Mouse (Mus musculus) intestine, embryonic 14.5 days (tissue): ENCODE measurements around the gene Ctnnbip1. TPM values are rescaled to one million over a fixed set of nuclear protein-coding genes. Genes with fewer than 3 reads are reported as not detected.
A peak's percentile ranks its signal among the peaks of the same experiment; 100 is the strongest.

Experiments
- ATAC-seq: fragments of 200-750 bp; cut with Nextera tagmentation; replicated peaks from 2 replicates; pipeline ENCODE4 v1.8.0; 2017; ENCODE audit warnings: low read depth, moderate number of reproducible peaks, moderate TSS enrichment, moderate library complexity; ENCODE audit not compliant: low FRiP score, low TSS enrichment
- DNase-seq: peaks from one replicate; pipeline ENCODE4 v3.0.0-alpha.2; 2018; ENCODE audit warnings: low spot score
- H3K27ac ChIP-seq: fragments of 300-500 bp; sonication (generic); 2 replicates; pipeline ENCODE4 v1.5.1; 2014; ENCODE audit warnings: low read depth, mild to moderate bottlenecking, control low read depth
- H3K27me3 ChIP-seq: fragments of 300-500 bp; sonication (generic); replicated peaks from 2 replicates; pipeline ENCODE4 v1.6.1; 2014; ENCODE audit warnings: low read length, control low read depth; ENCODE audit not compliant: control insufficient read depth, insufficient read depth
- H3K36me3 ChIP-seq: fragments of 300-500 bp; sonication (generic); 2 replicates; pipeline ENCODE4 v1.6.1; 2014; ENCODE audit warnings: low read length, control low read depth; ENCODE audit not compliant: control insufficient read depth, insufficient read depth
- H3K4me1 ChIP-seq: fragments of 300-500 bp; sonication (generic); replicated peaks from 2 replicates; pipeline ENCODE4 v1.6.1; 2014; ENCODE audit warnings: low read length, control low read depth, mixed read lengths; ENCODE audit not compliant: control insufficient read depth, insufficient read depth
- H3K4me2 ChIP-seq: fragments of 300-500 bp; sonication (generic); 2 replicates; pipeline ENCODE4 v1.6.1; 2014; ENCODE audit warnings: low read length
- H3K4me3 ChIP-seq: fragments of 300-500 bp; sonication (generic); 2 replicates; pipeline ENCODE4 v1.5.1; 2014; ENCODE audit warnings: low read depth, low read length, control low read depth, mixed read lengths
- H3K9ac ChIP-seq: fragments of 300-500 bp; sonication (generic); 2 replicates; pipeline ENCODE4 v1.6.1; 2014; ENCODE audit warnings: mild to moderate bottlenecking, low read length
- H3K9me3 ChIP-seq: fragments of 300-500 bp; sonication (generic); 2 replicates; pipeline ENCODE4 v1.6.1; 2016; ENCODE audit warnings: low read length, control low read depth; ENCODE audit not compliant: control insufficient read depth
- WGBS: fragments of 180-500 bp; shearing (Covaris S2); extraction: QIAGEN DNeasy Blood & Tissue Kit; methylation state at CpG from one replicate; pipeline ENCODE4 v1.1.7; 2014; 5-methylcytosine and 5-hydroxymethylcytosine counted together
- polyA plus RNA-seq: library from polyadenylated mRNA; unstranded; fragments of >200 nt; fragmentation: Nextera tagmentation; extraction: Ambion mirVana; gene quantifications from 2 replicates; pipeline ENCODE4 v1.2.1, GENCODE M21; 2014

Ctnnbip1 gene
- polyA plus RNA-seq, 1 experiment from 2014 or later = 54.3 TPM

DNA sequence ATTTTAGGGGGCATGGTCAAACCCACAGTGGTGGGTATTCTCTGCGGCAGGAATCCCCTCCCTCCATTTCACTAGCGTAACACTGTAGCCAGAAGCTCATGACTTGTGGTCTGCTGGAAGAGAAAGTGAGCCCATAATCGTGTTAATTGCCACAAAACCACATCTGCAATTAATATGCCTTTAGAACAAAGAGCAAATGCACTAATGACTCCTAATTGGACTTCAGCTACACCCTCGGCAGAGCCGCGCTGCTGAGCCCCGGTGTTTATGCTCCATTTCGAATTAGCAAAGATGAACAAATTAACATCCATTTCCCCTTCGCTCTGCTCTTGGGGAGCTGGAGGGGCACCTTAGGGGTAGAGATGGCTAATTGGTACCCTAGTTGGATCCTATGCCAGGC is 58.0 kb downstream of the Ctnnbip1 start:
- ATAC-seq (no peak), DNase-seq (no peak)
- no peaks in the 10 kb centered on the region for H3K9me3 ChIP-seq
- H3K36me3 ChIP-seq = no peaks in the 10 kb centered on the region
- H3K9ac ChIP-seq = no peak overlapping the region
- no peak overlapping the region for H3K27ac ChIP-seq
- H3K27me3 ChIP-seq = no peaks in the 10 kb centered on the region
- H3K4me2 ChIP-seq = no peak overlapping the region
- peaks cover 10% of the 10 kb centered on the region; the same call in 1 of the 2 replicates for H3K4me1 ChIP-seq
- H3K4me3 ChIP-seq = no peak overlapping the region
- WGBS = 87% methylated on average over 9 of the region's 9 CpGs

GRCm38 (mm10) chr4:149576993-149577548 is 59.0 kb downstream of the Ctnnbip1 start:
- H3K4me2 ChIP-seq = no peak overlapping the region
- no peaks in the 10 kb centered on the region for H3K36me3 ChIP-seq
- ATAC-seq (no peak), DNase-seq (no peak)
- H3K4me1 ChIP-seq = peaks cover 2% of the 10 kb centered on the region; the same call in 1 of the 2 replicates
- 11% methylated on average over 4 of the region's 4 CpGs for WGBS
- H3K27me3 ChIP-seq = no peaks in the 10 kb centered on the region
- H3K9ac ChIP-seq = no peak overlapping the region
- H3K9me3 ChIP-seq = no peaks in the 10 kb centered on the region
- no peak overlapping the region for H3K27ac ChIP-seq
- H3K4me3 ChIP-seq = no peak overlapping the region

DNA sequence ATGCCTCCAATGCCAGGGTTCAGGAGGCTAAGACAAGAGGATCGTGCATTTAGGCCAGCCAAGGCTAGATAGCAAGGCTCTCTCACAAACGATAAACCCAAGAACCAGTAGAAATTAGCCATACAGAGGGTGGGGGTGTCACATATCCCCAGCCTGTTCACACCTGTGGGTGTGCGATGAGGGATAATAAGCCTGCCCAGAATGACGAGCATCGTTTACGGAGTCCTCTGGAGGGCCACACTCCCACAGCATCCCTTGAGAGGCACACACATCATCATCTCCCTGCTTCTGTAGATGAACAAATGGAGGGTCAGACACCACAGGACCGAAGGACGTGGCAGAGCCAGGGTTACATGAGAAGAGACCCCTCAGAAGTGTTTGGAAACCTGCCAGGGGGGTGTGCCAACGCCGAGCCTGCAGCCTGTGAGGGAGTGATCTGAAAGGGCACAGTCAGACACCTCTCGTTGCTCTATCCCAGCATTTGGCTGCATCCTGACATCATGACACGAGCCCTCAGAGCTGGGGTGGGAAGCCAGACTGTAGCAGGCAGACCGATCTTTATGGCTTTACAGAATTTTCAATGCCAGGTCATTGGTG is 60.1 kb downstream of the Ctnnbip1 start:
- H3K9ac ChIP-seq = no peak overlapping the region
- no peaks in the 10 kb centered on the region for H3K4me1 ChIP-seq
- 68% methylated on average over 13 of the region's 13 CpGs for WGBS
- ATAC-seq (no peak), DNase-seq (no peak)
- no peaks in the 10 kb centered on the region for H3K9me3 ChIP-seq
- no peaks in the 10 kb centered on the region for H3K27me3 ChIP-seq
- H3K4me2 ChIP-seq = no peak overlapping the region
- no peaks in the 10 kb centered on the region for H3K36me3 ChIP-seq
- H3K27ac ChIP-seq = no peak overlapping the region
- no peak overlapping the region for H3K4me3 ChIP-seq

GRCm38 (mm10) chr4:149578831-149579230 is 60.8 kb downstream of the Ctnnbip1 start:
- Histone ChIP-seq H3K27ac (no peak overlapping the region), H3K27me3 (no peaks in the 10 kb centered on the region), H3K4me3 (no peak overlapping the region), H3K4me1 (no peaks in the 10 kb centered on the region), H3K36me3 (no peaks in the 10 kb centered on the region), H3K9me3 (no peaks in the 10 kb centered on the region), H3K9ac (no peak overlapping the region), H3K4me2 (no peak overlapping the region)
- ATAC-seq (no peak), DNase-seq (no peak)
- 64% methylated on average over 7 of the region's 7 CpGs for WGBS

DNA sequence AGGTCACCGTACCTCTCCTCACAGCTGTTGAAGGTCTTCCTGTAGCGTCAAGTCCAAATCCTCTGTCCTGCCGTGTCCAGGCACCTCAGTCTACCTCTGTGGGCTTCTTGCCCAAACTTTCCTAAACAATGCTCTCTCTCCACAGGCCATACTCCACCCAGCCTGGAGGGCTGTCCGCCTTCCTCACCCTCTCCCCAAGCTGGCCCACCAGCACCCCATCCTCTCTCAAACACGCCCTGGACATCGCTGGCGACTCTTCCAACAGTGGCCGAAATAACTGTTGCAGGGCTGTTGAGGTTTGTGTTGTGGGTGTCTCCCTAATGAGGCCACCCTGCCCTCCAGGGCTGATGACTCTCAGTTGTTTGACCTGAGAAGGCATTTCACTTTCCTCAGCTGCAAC is 67.2 kb downstream of the Ctnnbip1 start:
- H3K4me1 ChIP-seq = peaks cover 9% of the 10 kb centered on the region; the same call in 1 of the 2 replicates
- no peaks in the 10 kb centered on the region for H3K9me3 ChIP-seq
- 76% methylated on average over 8 of the region's 8 CpGs for WGBS
- H3K4me3 ChIP-seq = no peak overlapping the region
- H3K4me2 ChIP-seq = no peak overlapping the region; the same call in 1 of the 2 replicates
- no peak for DNase-seq
- H3K36me3 ChIP-seq = no peaks in the 10 kb centered on the region
- peaks cover 37% of the 10 kb centered on the region for H3K27me3 ChIP-seq
- H3K27ac ChIP-seq = no peak overlapping the region
- ATAC-seq = no peak
- no peak overlapping the region for H3K9ac ChIP-seq

- peaks cover 9% of the 10 kb centered on the region; the same call in 1 of the 2 replicates for H3K4me1 ChIP-seq
- H3K27me3 ChIP-seq = peaks cover 37% of the 10 kb centered on the region
- H3K4me2 ChIP-seq = peak within 1 kb of the TSS; percentile 99
- WGBS = under 1% methylated on average over 64 of the region's 103 CpGs
- DNase-seq (peak; percentile 86), ATAC-seq (peak; percentile 75)
- H3K4me3 ChIP-seq = peak within 1 kb of the TSS; percentile 85
- H3K9ac ChIP-seq = peak within 1 kb of the TSS; percentile 78
- H3K9me3 ChIP-seq = no peaks in the 10 kb centered on the region
- H3K36me3 ChIP-seq = no peaks in the 10 kb centered on the region
- no peak within 1 kb of the TSS for H3K27ac ChIP-seq
Measured at GRCm38 (mm10) chr4:149586044-149586782, 68.2 kb downstream of the Ctnnbip1 start, which contains the start of gene Clstn1. Clstn1 (plus strand) TSS chr4:149586468.

GRCm38 (mm10) chr4:149586783-149587595 is 69.0 kb downstream of the Ctnnbip1 start:
- DNase-seq (peak; percentile 77), ATAC-seq (peak; percentile 55)
- peaks cover 9% of the 10 kb centered on the region; the same call in 1 of the 2 replicates for H3K4me1 ChIP-seq
- H3K27ac ChIP-seq = no peak overlapping the region
- under 1% methylated on average over 72 of the region's 72 CpGs for WGBS
- H3K4me2 ChIP-seq = peak overlapping the region; percentile 99
- peak overlapping the region; percentile 78 for H3K9ac ChIP-seq
- no peaks in the 10 kb centered on the region for H3K9me3 ChIP-seq
- H3K4me3 ChIP-seq = peak overlapping the region; percentile 85
- H3K36me3 ChIP-seq = no peaks in the 10 kb centered on the region
- peaks cover 37% of the 10 kb centered on the region for H3K27me3 ChIP-seq

DNA sequence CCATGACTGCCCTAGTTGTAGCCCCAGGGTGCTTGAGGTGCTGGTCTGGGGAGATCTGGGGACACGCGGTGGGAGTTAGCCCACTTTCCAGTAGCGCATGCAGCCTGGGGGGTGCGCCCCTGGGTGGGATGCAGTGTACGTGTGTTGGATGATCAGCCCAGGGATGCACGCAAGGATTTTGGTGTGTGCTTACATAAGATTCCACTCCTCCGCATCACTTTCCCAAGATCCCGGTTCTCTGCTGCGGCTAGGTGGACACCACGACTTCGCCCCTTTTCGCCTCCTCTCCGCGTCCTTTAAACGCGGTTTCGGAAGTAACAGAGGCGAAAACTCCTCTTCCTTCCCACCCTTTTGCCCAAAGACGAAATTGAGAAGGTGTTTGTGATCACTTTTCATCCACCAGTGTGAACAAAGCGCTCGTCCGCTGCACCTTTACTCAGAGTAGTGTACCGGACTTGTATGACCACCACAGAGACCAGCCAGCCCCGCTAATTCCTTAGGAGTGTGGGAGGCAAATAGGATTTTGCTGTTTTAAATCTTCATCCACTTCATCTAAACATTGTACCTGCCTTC is 69.6 kb downstream of the Ctnnbip1 start:
- 6% methylated on average over 24 of the region's 24 CpGs for WGBS
- Histone ChIP-seq H3K4me3 (peak overlapping the region; percentile 85), H3K27me3 (peaks cover 37% of the 10 kb centered on the region), H3K9ac (peak overlapping the region; percentile 78), H3K4me2 (peak overlapping the region; percentile 99), H3K27ac (no peak overlapping the region), H3K9me3 (no peaks in the 10 kb centered on the region), H3K4me1 (peaks cover 13% of the 10 kb centered on the region; the same call in 1 of the 2 replicates), H3K36me3 (no peaks in the 10 kb centered on the region)
- DNase-seq (peak; percentile 69), ATAC-seq (no peak)
